Mouse (Mus musculus): ENCODE data around the gene Ly75. TPM values are rescaled to one million over a fixed set of nuclear protein-coding genes. Genes with fewer than 3 reads are reported as not detected.

Gene Ly75
- polyA plus RNA-seq, 1 experiment from 2014 or later: 3.0 TPM

DNA sequence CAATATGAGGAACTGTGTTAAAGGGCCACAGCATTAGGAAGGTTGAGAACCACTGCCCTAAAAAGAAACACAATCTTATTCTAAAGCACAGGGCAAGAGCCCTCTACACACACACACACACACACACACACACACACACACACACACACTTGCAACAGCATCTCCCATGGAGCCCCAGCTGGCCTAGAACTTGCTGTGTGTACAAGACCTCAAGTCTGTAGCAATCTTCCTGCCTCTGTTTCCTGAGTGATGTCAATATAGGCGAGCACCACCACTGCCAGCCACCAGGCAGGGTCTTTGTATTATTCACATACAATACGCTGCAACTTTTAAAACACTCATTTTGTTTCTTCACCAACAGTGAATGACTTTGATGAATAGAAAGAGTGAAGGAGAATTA, 24.3 kb upstream of the Ly75 start:
- H3K27me3 ChIP-seq (ENCODE audit: control insufficient read depth, insufficient read depth, low read depth, low read length): no peaks in the 10 kb centered on the region
- no peak overlapping the region for H3K4me3 ChIP-seq (ENCODE audit: low read depth, low read length)
- WGBS (ENCODE audit: insufficient replicate concordance): 45% methylated on average over 2 of the region's 2 CpGs
- H3K4me2 ChIP-seq (ENCODE audit: low read depth, low read length): no peak overlapping the region
- H3K36me3 ChIP-seq (ENCODE audit: control insufficient read depth, insufficient read depth): no peaks in the 10 kb centered on the region
- no peak for ATAC-seq (ENCODE audit: low read depth)
- no peaks in the 10 kb centered on the region; the same call in 1 of the 2 replicates for H3K4me1 ChIP-seq (ENCODE audit: control insufficient read depth, low read depth, low read length)
- H3K9me3 ChIP-seq (replicated peaks; ENCODE audit: control insufficient read depth, low read length): no peaks in the 10 kb centered on the region
- no peak overlapping the region for H3K9ac ChIP-seq (ENCODE audit: low read depth, low read length)
- H3K27ac ChIP-seq (ENCODE audit: low read length): no peak overlapping the region

DNA sequence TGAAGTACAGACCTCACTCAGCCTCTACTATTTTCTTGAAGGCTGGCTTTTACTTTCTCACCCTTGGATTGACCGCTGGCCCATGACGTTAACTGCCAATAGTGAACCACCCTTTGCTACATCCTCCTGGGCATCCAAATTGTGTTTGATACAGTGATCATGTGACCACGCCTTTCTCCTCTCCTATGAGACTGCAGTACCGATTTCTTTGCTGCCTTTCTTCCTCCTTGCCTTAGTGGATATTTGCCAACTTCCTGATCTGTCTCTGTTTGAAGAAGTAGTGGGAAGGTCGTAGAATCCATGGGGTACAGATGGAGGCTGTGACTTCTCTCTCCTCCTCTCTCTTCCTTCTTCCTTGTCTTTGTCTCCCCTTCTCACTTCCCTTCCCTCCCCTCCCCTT, 22.3 kb upstream of the Ly75 start:
- ATAC-seq (ENCODE audit: low read depth): no peak
- no peaks in the 10 kb centered on the region for H3K36me3 ChIP-seq (ENCODE audit: control insufficient read depth, insufficient read depth)
- no peaks in the 10 kb centered on the region for H3K9me3 ChIP-seq (replicated peaks; ENCODE audit: control insufficient read depth, low read length)
- no peak overlapping the region for H3K9ac ChIP-seq (ENCODE audit: low read depth, low read length)
- H3K4me3 ChIP-seq (ENCODE audit: low read depth, low read length): no peak overlapping the region
- WGBS (ENCODE audit: insufficient replicate concordance): 55% methylated on average over 5 of the region's 5 CpGs
- no peaks in the 10 kb centered on the region for H3K27me3 ChIP-seq (ENCODE audit: control insufficient read depth, insufficient read depth, low read depth, low read length)
- no peak overlapping the region for H3K27ac ChIP-seq (ENCODE audit: low read length)
- no peak overlapping the region for H3K4me2 ChIP-seq (ENCODE audit: low read depth, low read length)
- H3K4me1 ChIP-seq (ENCODE audit: control insufficient read depth, low read depth, low read length): no peaks in the 10 kb centered on the region; the same call in 1 of the 2 replicates

DNA sequence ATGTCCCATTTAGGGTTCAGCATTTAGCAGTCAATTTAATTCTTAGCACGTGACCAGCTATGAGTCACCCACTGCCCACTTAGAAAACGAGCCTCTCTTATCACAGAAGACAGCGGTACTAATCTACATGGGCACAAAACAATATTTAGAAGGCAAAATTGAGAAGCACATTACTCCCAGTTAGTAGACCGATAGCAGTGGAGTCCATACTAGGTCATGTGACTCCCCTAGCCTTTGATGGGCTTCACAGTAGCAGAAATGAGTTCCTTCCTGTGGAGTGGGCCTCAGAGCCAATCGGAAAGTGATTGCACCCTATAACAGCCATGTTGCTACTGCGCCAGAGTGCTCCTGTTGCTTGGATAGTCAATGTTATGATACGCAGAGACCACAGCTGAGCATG, 21.7 kb upstream of the Ly75 start:
- Histone ChIP-seq H3K4me1 (ENCODE audit: control insufficient read depth, low read depth, low read length) (no peaks in the 10 kb centered on the region; the same call in 1 of the 2 replicates), H3K9me3 (replicated peaks; ENCODE audit: control insufficient read depth, low read length) (no peaks in the 10 kb centered on the region), H3K27ac (ENCODE audit: low read length) (no peak overlapping the region), H3K9ac (ENCODE audit: low read depth, low read length) (no peak overlapping the region), H3K36me3 (ENCODE audit: control insufficient read depth, insufficient read depth) (no peaks in the 10 kb centered on the region), H3K4me2 (ENCODE audit: low read depth, low read length) (no peak overlapping the region), H3K27me3 (ENCODE audit: control insufficient read depth, insufficient read depth, low read depth, low read length) (no peaks in the 10 kb centered on the region), H3K4me3 (ENCODE audit: low read depth, low read length) (no peak overlapping the region)
- WGBS (ENCODE audit: insufficient replicate concordance): 67% methylated on average over 7 of the region's 7 CpGs
- no peak for ATAC-seq (ENCODE audit: low read depth)

GRCm38 (mm10) chr2:60401694-60402093, 18.6 kb upstream of the Ly75 start:
- no peak overlapping the region for H3K4me2 ChIP-seq (ENCODE audit: low read depth, low read length)
- 47% methylated on average over 5 of the region's 5 CpGs for WGBS (ENCODE audit: insufficient replicate concordance)
- ATAC-seq (ENCODE audit: low read depth): no peak

DNA sequence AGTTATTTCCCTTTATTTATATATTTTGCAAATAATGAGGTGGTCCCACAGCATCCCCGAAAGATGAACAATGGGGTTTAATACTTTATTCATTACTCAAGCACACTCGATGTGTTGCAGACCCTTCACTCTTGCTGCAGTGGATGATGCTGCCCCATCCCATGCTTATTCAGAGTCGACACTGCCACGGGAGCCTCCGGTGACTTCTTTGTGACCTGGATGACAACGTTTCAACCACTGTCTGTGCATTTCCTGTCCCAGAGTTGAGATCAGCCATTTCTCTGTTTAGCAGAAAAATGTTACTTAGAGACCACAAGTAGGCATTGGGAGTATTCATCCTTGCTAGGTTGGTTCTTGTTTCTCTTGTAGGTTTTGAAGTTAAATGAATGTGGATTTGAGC, 10.7 kb upstream of the Ly75 start:
- H3K27ac ChIP-seq (ENCODE audit: low read length): no peak overlapping the region
- H3K4me1 ChIP-seq (ENCODE audit: control insufficient read depth, low read depth, low read length): no peaks in the 10 kb centered on the region
- WGBS (ENCODE audit: insufficient replicate concordance): 46% methylated on average over 6 of the region's 6 CpGs
- H3K36me3 ChIP-seq (ENCODE audit: control insufficient read depth, insufficient read depth): no peaks in the 10 kb centered on the region
- no peak overlapping the region for H3K4me3 ChIP-seq (ENCODE audit: low read depth, low read length)
- no peak for ATAC-seq (ENCODE audit: low read depth)
- no peak overlapping the region for H3K4me2 ChIP-seq (ENCODE audit: low read depth, low read length)
- H3K27me3 ChIP-seq (ENCODE audit: control insufficient read depth, insufficient read depth, low read depth, low read length): no peaks in the 10 kb centered on the region
- no peaks in the 10 kb centered on the region for H3K9me3 ChIP-seq (replicated peaks; ENCODE audit: control insufficient read depth, low read length)
- H3K9ac ChIP-seq (ENCODE audit: low read depth, low read length): no peak overlapping the region

More at GRCm38 (mm10) chr2:60401694-60402093, 18.6 kb upstream of the Ly75 start:
- Histone ChIP-seq H3K4me3 (ENCODE audit: low read depth, low read length) (no peak overlapping the region), H3K9ac (ENCODE audit: low read depth, low read length) (no peak overlapping the region), H3K9me3 (replicated peaks; ENCODE audit: control insufficient read depth, low read length) (no peaks in the 10 kb centered on the region), H3K27ac (ENCODE audit: low read length) (no peak overlapping the region), H3K27me3 (ENCODE audit: control insufficient read depth, insufficient read depth, low read depth, low read length) (no peaks in the 10 kb centered on the region), H3K4me1 (ENCODE audit: control insufficient read depth, low read depth, low read length) (no peaks in the 10 kb centered on the region; the same call in 1 of the 2 replicates), H3K36me3 (ENCODE audit: control insufficient read depth, insufficient read depth) (no peaks in the 10 kb centered on the region)

GRCm38 (mm10) chr2:60392286-60392685, 9.2 kb upstream of the Ly75 start:
- H3K4me2 ChIP-seq (ENCODE audit: low read depth, low read length): no peak overlapping the region
- WGBS (ENCODE audit: insufficient replicate concordance): 54% methylated on average over 4 of the region's 4 CpGs
- H3K9me3 ChIP-seq (replicated peaks; ENCODE audit: control insufficient read depth, low read length): no peaks in the 10 kb centered on the region
- H3K9ac ChIP-seq (ENCODE audit: low read depth, low read length): no peak overlapping the region
- no peaks in the 10 kb centered on the region for H3K36me3 ChIP-seq (ENCODE audit: control insufficient read depth, insufficient read depth)
- no peaks in the 10 kb centered on the region for H3K27me3 ChIP-seq (ENCODE audit: control insufficient read depth, insufficient read depth, low read depth, low read length)
- ATAC-seq (ENCODE audit: low read depth): no peak
- no peaks in the 10 kb centered on the region for H3K4me1 ChIP-seq (ENCODE audit: control insufficient read depth, low read depth, low read length)
- no peak overlapping the region for H3K4me3 ChIP-seq (ENCODE audit: low read depth, low read length)
- H3K27ac ChIP-seq (ENCODE audit: low read length): no peak overlapping the region

GRCm38 (mm10) chr2:60387363-60387762, 4.3 kb upstream of the Ly75 start:
- Histone ChIP-seq H3K27me3 (ENCODE audit: control insufficient read depth, insufficient read depth, low read depth, low read length) (peaks cover 11% of the 10 kb centered on the region), H3K27ac (ENCODE audit: low read length) (no peak overlapping the region), H3K9ac (ENCODE audit: low read depth, low read length) (no peak overlapping the region), H3K4me3 (ENCODE audit: low read depth, low read length) (no peak overlapping the region), H3K4me1 (ENCODE audit: control insufficient read depth, low read depth, low read length) (no peaks in the 10 kb centered on the region), H3K9me3 (replicated peaks; ENCODE audit: control insufficient read depth, low read length) (no peaks in the 10 kb centered on the region), H3K4me2 (ENCODE audit: low read depth, low read length) (no peak overlapping the region), H3K36me3 (ENCODE audit: control insufficient read depth, insufficient read depth) (no peaks in the 10 kb centered on the region)
- WGBS (ENCODE audit: insufficient replicate concordance): 40% methylated on average over 3 of the region's 3 CpGs
- no peak for ATAC-seq (ENCODE audit: low read depth)

DNA sequence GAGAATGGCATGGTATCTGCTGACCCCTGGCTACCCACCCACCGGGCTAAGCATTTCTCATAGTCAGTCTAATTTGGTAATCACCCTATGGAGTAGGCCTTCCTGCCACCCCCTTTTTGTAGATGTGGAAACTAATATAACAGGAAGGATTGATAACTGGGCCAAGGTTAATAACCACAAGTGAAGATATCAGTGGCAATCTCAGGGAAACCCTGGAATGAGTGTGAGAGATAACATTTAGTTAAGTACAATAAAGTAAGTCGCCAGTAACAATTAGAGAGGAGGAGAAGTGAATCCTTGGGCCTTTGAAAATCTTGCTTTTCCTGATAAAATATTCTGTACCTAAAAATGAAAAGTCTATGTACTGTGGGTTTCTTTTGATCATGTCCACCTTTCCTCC, 3.7 kb upstream of the Ly75 start:
- Histone ChIP-seq H3K4me3 (ENCODE audit: low read depth, low read length) (no peak overlapping the region), H3K4me2 (ENCODE audit: low read depth, low read length) (no peak overlapping the region), H3K4me1 (ENCODE audit: control insufficient read depth, low read depth, low read length) (no peaks in the 10 kb centered on the region), H3K9me3 (replicated peaks; ENCODE audit: control insufficient read depth, low read length) (no peaks in the 10 kb centered on the region), H3K27me3 (ENCODE audit: control insufficient read depth, insufficient read depth, low read depth, low read length) (peaks cover 13% of the 10 kb centered on the region), H3K27ac (ENCODE audit: low read length) (no peak overlapping the region), H3K36me3 (ENCODE audit: control insufficient read depth, insufficient read depth) (no peaks in the 10 kb centered on the region), H3K9ac (ENCODE audit: low read depth, low read length) (no peak overlapping the region)
- WGBS (ENCODE audit: insufficient replicate concordance): 38% methylated on average over 2 of the region's 2 CpGs
- no peak for ATAC-seq (ENCODE audit: low read depth)

DNA sequence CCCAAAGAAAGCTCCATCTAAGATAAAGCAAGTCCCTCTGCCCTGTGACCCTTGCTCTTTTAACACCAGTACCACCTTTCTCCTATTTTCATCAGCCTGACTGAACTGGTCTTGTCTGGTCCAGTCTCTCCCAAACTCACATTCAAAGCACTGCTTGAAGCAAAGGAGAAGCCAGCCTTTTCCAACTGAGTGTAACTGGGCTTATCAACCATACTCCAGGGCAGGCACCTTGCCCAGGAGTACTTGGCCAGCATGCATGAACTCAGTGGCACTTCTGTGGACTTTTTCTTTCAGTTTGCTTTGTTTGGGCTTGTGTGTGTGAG, 1.6 kb upstream of the Ly75 start:
- H3K4me3 ChIP-seq (ENCODE audit: low read depth, low read length): no peak overlapping the region
- ATAC-seq (ENCODE audit: low read depth): no peak

More for the DNA sequence above, 1.6 kb upstream of the Ly75 start:
- H3K9me3 ChIP-seq (replicated peaks; ENCODE audit: control insufficient read depth, low read length): no peaks in the 10 kb centered on the region
- H3K4me2 ChIP-seq (ENCODE audit: low read depth, low read length): no peak overlapping the region
- no peaks in the 10 kb centered on the region for H3K4me1 ChIP-seq (ENCODE audit: control insufficient read depth, low read depth, low read length)
- no peak overlapping the region for H3K9ac ChIP-seq (ENCODE audit: low read depth, low read length)
- H3K27me3 ChIP-seq (ENCODE audit: control insufficient read depth, insufficient read depth, low read depth, low read length): peaks cover 13% of the 10 kb centered on the region
- H3K36me3 ChIP-seq (ENCODE audit: control insufficient read depth, insufficient read depth): no peaks in the 10 kb centered on the region
- no peak overlapping the region for H3K27ac ChIP-seq (ENCODE audit: low read length)

Measured in liver, embryonic 16.5 days (tissue).